ENCODE assay signal across 23 mouse cellular contexts in the genomic region with DNA sequence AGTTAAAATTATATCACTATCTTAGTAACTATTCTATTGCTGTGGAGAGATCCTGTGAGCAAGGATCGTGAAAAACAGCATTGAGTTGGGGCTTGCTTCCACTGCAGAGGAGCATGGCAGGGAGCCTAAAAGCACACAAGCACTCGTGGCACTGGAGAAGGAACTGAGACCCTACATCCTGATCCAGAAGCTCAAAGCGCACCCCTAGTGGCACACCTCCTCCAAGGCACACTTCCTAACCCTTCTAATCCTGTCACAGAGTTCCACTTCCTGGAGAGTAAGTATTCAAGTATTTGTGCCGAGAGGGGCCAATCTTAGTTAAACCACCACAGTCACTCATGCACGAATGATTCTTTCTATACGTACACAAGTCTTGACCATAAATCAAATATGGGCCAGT. TPM values are rescaled to one million over a fixed set of nuclear protein-coding genes. Genes with fewer than 3 reads are reported as not detected.
DNase-seq lines count a peak whose midpoint lies in the region; ATAC-seq and TF ChIP-seq lines count a peak whose summit lies in the region.
"Had no signal": no experiment of that assay in that cellular context is flagged by ENCODE, and none has a peak within 500 bp of the region (broad histone marks: within the 10 kb centered on the region; RNA-seq: fewer than 3 reads in every experiment).

No protein-coding gene starts in this region.

- H3K4me3 ChIP-seq in liver, embryonic 14.5 days (ENCODE audit: insufficient read depth in 1 of 2, low read depth in 2 of 2, low read length in 2 of 2), result no peak overlapping the region
- H3K4me3 ChIP-seq in liver, embryonic 12.5 days, result no peak overlapping the region
- H3K4me3 ChIP-seq: embryonic facial prominence, embryonic 10.5 days; heart, embryonic 10.5 days; hindbrain, embryonic 12.5 days; liver, embryonic 13.5 days; midbrain, embryonic 10.5 days; neural tube, embryonic 15.5 days had no signal

- H3K27me3 ChIP-seq in liver, embryonic 14.5 days (ENCODE audit: control insufficient read depth, insufficient read depth, low read length), result no peaks in the 10 kb centered on the region
- H3K27me3 ChIP-seq in liver, embryonic 12.5 days (replicated peaks), result no peaks in the 10 kb centered on the region
- H3K27me3 ChIP-seq: hindbrain, embryonic 12.5 days; liver, embryonic 13.5 days; neural tube, embryonic 15.5 days had no signal

- H3K4me1 ChIP-seq in liver, embryonic 14.5 days (replicated peaks; ENCODE audit: control insufficient read depth in 2 of 2, insufficient read depth in 2 of 2, low read length in 1 of 2), result peaks cover 10 to 24% of the 10 kb centered on the region in 2 experiments
- H3K4me1 ChIP-seq in liver, embryonic 12.5 days, result peaks cover 37% of the 10 kb centered on the region
- H3K4me1 ChIP-seq: midbrain, embryonic 10.5 days; neural tube, embryonic 15.5 days had no signal

- peak; percentile 17; the same call in 1 of the 2 replicates for TF ChIP-seq CTCF in liver, embryonic 14.5 days (IDR thresholded peaks at IDR 0.05; ENCODE audit: low read depth)

- no peaks in the 10 kb centered on the region for H3K9me3 ChIP-seq in liver, embryonic 14.5 days (ENCODE audit: control insufficient read depth, low read length)
- no peaks in the 10 kb centered on the region for H3K9me3 ChIP-seq in liver, embryonic 12.5 days (replicated peaks)
- H3K9me3 ChIP-seq: embryonic facial prominence, embryonic 10.5 days; heart, embryonic 10.5 days; hindbrain, embryonic 12.5 days; liver, embryonic 13.5 days; midbrain, embryonic 10.5 days; neural tube, embryonic 15.5 days had no signal

- H3K9ac ChIP-seq in liver, embryonic 14.5 days (replicated peaks), result no peak overlapping the region
- no peak overlapping the region for H3K9ac ChIP-seq in liver, embryonic 12.5 days
- H3K9ac ChIP-seq: hindbrain, embryonic 12.5 days; liver, embryonic 13.5 days; neural tube, embryonic 15.5 days had no signal

- TF ChIP-seq EP300 in liver, embryonic 14.5 days (IDR thresholded peaks at IDR 0.05; ENCODE audit: low read depth), result no peak

- peak; percentile 27 to 33 for DNase-seq in cerebellum, postnatal 10 days
- no peak for DNase-seq in liver, embryonic 14.5 days (ENCODE audit: low read depth in 3 of 3, low spot score in 3 of 3)
- DNase-seq in retina, postnatal 1 day, result peak; percentile 19
- no peak for DNase-seq in retina, embryonic 14.5 days (ENCODE audit: low spot score)
- DNase-seq in thymus, postnatal 10 days (ENCODE audit: low spot score in 2 of 2), result no peak
- DNase-seq: adrenal gland, adult 8-10 months; cerebellum, adult 9-11 months; gastrocnemius, postnatal 36 days; heart, postnatal 10 days; kidney, adult 8-10 months; kidney, postnatal 36 days; liver, embryonic 13.5 days; lung, postnatal 4 days; thymus, adult 2 months had no signal

- WGBS in liver, embryonic 14.5 days (ENCODE audit: insufficient replicate concordance), result 71% methylated on average over 6 of the region's 6 CpGs
- 73% methylated on average over 6 of the region's 6 CpGs for WGBS in liver, embryonic 12.5 days (ENCODE audit: insufficient replicate concordance)

- H3K36me3 ChIP-seq in liver, embryonic 14.5 days (replicated peaks; ENCODE audit: control insufficient read depth, insufficient read depth, low read depth), result no peaks in the 10 kb centered on the region
- H3K36me3 ChIP-seq in liver, embryonic 12.5 days, result no peaks in the 10 kb centered on the region; the same call in 1 of the 2 replicates
- H3K36me3 ChIP-seq: hindbrain, embryonic 12.5 days; neural tube, embryonic 15.5 days had no signal

- no peak overlapping the region for H3K4me2 ChIP-seq in liver, embryonic 14.5 days (ENCODE audit: low read depth)
- H3K4me2 ChIP-seq in liver, embryonic 12.5 days, result no peak overlapping the region
- H3K4me2 ChIP-seq: hindbrain, embryonic 12.5 days; liver, embryonic 13.5 days; neural tube, embryonic 15.5 days had no signal

- ATAC-seq in cerebellum, adult (ENCODE audit: insufficient number of reproducible peaks, low FRiP score, low TSS enrichment), result no peak
- ATAC-seq in liver, embryonic 14.5 days (ENCODE audit: insufficient read depth), result no peak
- no peak for ATAC-seq in liver, embryonic 12.5 days
- ATAC-seq in megakaryocyte progenitor cell, adult 5-6 weeks (replicated peaks; ENCODE audit: poor library complexity), result peak; percentile 27; the same call in 1 of the 2 replicates
- ATAC-seq: CD4-positive, CD25-positive, alpha-beta regulatory T cell, adult 4 months had no signal

- H3K27ac ChIP-seq in liver, embryonic 14.5 days, result no peak overlapping the region
- no peak overlapping the region for H3K27ac ChIP-seq in liver, embryonic 12.5 days
- H3K27ac ChIP-seq: embryonic facial prominence, embryonic 10.5 days; heart, embryonic 10.5 days; hindbrain, embryonic 12.5 days; liver, embryonic 13.5 days; midbrain, embryonic 10.5 days; neural tube, embryonic 15.5 days had no signal

RNA-seq across cellular contexts. Expression of a gene that starts 46.4 kb away (rescaled TPM):
- 1.4 and 1.8 TPM in 2 replicates for polyA plus RNA-seq in liver, embryonic 14.5 days (2012; rRNA removed)
- polyA plus RNA-seq in liver, embryonic 14.5 days (2014; fragmentation: Nextera tagmentation; extraction: Ambion mirVana), result 2.7 and 3.5 TPM in 2 replicates
- polyA plus RNA-seq in liver, embryonic 12.5 days (2016; fragmentation: Nextera tagmentation; extraction: Ambion mirVana), result 7.4 and 8.1 TPM in 2 replicates
- total RNA-seq in megakaryocyte progenitor cell, adult 5-6 weeks (2015), result 30.4 and 34.9 TPM in 2 replicates
- 19.9 and 21.6 TPM in 2 replicates for total RNA-seq in megakaryocyte progenitor cell, adult 5-6 weeks (2017)

Comparison
In these comparisons a context has a peak if more than half of its experiments do, and no peak if none do; other contexts are left out.
1. DNase-seq: peak in cerebellum, postnatal 10 days (2 of 2) and retina, postnatal 1 day (single experiment); none in liver, embryonic 14.5 days (0 of 3), retina, embryonic 14.5 days (single experiment) and thymus, postnatal 10 days (0 of 2).